Mouse (Mus musculus) adipocyte (in vitro differentiated cells): ENCODE results near the gene Plxna2.

Experiments used
- DNase-seq: peaks from one replicate; pipeline ENCODE4 v3.0.0-alpha.2; 2016; ENCODE audit warnings: low spot score

Plxna2 gene

DNA sequence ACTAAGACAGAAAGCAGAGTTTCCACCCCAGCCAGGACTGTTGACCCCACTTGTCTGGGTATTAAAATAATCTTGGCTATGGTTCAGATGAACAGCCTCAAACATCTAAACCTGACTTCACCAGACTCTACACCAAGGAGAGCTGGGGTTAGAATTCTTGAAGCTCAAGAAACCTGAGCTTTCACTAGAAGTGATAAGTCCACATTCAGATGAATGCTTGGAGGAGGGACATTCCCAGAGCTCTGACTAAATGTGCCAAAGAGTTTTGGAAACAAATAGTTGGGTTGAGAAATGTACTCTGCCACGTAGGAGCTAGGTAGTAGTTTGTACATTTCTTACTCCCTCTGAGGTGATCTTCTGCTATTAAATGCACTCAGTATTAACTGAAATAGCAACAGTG is 203.7 kb downstream of the Plxna2 start:
- peak; percentile 74 for DNase-seq

DNA sequence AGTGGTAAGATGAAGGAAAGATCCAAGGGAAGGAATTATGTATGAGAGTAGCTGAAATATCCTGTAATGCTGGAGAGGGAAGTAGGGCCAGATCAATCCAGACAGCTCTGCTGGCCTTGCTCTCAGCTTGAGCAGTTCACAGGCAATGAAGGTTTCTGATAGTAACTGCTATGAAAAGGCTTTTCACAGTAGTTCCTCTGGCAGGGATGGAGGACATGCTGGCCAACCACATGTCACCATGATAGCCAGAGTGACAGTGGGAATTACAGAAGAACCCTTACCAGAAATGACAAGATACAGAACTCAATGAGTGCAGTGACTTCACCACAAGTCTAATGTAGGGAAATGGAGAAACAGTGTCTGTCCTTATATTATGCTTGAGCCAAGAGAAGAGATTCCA is 210.3 kb downstream of the Plxna2 start:
- DNase-seq: no peak

DNA sequence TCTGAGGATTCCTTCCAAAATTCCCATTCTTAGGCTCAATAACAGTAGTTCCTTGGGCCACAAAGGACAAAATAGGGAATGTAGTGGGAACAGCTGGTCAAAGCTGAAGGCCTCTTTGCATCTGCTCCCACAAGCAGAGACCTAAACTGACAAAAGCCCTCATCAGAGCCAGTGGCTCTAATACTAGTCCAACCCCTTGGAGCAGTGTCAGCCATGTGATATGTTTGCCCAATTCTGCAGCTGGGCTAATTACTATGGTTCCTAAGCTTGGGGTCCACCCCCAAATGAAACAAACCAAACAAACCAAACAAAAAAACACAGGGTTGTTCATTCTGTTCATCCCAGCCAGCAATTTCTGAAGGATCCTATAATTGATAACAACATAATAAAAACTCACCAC is 217.2 kb downstream of the Plxna2 start:
- DNase-seq: no peak

DNA sequence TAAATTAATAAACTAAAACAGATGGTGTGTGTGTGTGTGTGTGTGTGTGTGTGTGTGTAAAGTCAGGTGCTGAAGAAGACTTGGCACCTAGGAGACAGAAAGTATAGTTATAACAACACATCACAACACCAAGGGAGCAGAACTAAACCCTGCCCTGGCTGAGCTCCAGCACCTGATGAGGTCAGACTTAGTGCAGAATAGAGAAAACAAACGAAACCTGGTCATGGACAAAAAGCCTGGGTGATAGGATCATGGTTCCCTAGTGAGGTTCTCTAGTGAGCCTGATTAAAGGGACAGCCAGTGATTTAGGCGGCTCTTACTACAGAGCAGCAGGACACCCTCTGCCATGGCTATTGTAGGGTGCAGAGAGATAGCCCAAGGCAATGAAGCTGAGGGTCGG is 218.2 kb downstream of the Plxna2 start:
- DNase-seq: no peak

DNA sequence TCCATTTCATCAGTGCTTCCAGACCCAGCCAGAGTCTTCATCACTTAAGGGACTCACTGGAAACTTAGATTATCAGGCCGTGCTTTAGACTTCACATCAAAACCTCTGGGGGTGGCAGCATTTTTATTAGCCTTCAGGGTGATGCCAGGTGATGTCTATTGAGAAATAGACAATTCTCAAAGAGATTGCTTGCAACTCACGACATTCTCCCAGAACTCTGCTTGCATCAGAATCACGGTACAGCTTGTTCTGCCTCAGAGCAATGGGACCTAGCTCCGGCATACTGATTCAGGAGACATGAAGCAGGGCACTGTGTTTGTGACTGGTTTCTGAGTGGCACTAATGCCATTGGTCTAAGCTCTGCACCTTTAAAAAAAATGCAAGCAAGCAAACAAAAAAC is 218.7 kb downstream of the Plxna2 start:
- DNase-seq: no peak

DNA sequence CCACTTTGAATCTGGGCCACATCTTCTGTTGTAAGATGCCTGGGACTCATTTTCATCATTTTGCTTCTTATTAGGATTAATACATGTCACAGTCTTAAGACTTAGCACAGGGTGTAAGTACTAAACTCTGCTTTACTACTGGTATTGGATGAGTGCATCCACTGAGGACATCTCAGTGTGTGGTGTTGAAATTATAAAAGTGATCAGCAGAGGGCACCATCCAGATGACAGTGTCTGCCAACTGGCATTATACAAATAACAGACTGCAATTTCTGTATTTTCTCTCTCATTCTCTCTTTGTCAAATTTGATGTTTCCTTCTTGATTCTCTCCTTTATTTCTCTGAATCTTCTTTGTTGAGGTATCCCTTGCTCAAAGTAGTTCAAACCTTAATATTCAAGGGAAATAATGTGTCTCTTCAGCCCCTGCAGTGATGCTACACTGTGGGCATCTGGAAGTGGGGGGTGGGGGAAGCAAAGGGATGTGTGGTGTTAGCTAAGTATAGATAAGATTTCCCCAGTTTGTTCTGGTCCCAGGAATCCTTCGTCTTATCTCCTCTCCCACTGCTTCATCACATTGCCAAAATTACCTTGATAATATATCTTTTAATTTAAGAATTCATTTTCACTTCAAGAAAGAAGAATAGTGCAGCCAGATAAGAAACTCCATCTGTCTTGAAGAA is 221.4 kb downstream of the Plxna2 start:
- DNase-seq: peak; percentile 71

DNA sequence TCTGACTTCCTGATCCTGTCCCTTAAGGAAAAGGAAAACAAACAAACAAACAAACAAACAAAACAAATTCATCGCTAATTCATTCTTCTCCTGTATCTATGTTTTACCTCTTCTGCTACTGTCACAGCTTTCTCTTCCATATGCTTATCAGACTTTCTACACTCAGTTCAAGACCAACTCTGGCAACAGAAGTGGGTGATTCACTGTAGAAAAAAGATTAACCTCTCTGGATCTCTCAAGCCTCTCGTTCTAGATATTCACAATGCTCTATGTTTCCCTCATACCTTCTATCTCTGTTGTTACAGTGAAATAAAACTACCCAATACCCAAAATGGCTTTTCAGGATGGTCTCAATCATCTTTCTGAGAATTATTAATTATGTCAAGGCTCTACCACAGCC is 225.0 kb downstream of the Plxna2 start:
- DNase-seq: no peak

DNA sequence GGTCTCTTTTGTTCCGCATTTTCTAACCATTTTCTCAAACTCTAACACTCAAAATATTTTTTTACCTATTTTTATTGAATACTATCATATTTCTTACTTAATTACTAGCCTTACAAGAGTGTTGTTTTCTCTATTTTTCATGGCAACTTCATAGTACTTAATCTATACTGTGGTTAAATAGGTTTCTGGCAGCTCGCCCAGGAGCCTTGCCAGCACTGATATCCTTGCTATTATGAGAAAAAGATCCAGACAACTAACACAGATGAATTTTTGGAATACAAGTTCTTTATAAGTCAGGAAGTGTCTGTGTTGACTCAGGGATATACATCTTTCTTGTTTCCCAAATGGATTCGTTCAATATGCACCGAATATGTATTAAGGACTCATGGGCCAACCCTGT is 229.0 kb downstream of the Plxna2 start:
- DNase-seq: no peak

DNA sequence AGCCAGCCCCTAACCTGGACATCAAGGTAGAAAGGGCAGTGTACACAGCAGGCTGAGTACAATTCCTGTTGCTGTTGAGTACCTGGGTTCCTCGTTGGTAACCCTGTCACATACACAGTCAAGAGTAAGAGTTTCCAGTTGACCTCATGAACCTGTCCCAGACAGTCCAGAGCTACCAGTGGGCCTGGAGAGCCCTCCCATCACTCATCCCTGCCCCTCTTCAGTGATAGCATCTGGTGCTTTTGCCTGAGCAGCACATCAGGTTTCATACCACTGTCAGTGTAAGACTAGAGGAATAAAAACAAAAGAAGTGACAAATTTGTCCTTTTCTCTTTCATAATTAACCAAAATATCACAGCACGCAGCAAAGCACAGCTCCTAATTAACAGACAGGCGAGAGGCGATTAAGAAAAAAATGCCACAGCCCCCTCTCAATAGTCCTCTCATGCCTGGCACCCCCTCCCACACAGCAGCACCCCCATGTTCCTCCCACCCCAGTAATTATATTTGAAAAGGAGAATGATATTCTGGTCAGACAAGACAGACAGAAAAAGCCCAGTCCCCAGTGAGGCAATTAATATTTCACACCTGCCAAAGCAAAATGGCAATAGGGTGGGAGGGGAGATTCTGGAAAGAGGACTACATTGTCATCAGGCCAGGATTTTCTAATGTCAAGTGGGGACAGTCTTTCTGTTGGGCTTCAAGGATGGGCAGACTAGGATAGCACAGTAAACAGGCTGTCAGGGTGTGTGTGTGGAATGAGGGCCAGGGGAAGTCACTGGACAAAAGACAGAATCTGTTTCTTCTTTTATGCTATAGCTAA is 233.4 kb downstream of the Plxna2 start:
- DNase-seq: no peak

DNA sequence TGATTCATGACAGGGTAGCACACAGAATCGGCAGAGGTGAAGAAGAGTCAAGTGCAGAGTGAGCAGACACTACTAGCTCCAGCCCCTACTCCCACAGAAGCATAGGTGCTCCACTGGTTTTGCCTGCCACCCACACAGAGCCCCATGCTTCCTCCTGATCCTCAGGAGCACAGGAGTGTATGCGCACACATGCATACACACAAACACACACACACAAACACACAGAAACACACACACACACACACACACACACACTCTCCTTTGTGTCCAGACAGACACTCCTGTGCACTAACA is 234.0 kb downstream of the Plxna2 start:
- DNase-seq: no peak
